Mouse (Mus musculus) gastrocnemius, postnatal 14 days (tissue): ENCODE data around the gene Zfp764. TPM values are rescaled to one million over a fixed set of nuclear protein-coding genes. Genes with fewer than 3 reads are reported as not detected.
A peak's percentile ranks its signal among the peaks of the same experiment; 100 is the strongest.
"Not testable (repeated sequence)": the region's sequence is repeated elsewhere in the genome, so short reads cannot be mapped to it uniquely, and the experiment has no call there.

Experiments used
- DNase-seq: peaks from one replicate; pipeline ENCODE4 v3.0.0; 2021; ENCODE audit warnings: mixed read lengths
- intact Hi-C: fragments of 180-260 bp; cut with DNase I; formaldehyde crosslinking; loops from one replicate; pipeline ENCODE4 v1.15.1; 2025; ENCODE audit warnings: low total_unique reads
- long read RNA-seq, 2 experiments: library from polyadenylated mRNA; stranded (forward); transcript quantifications; one replicate each; pipeline ENCODE4 v2.0.0; 2021
- total RNA-seq, 2 experiments: library from RNA; stranded (reverse); gene quantifications; 2 replicates each; pipeline ENCODE4 v1.2.3; 2021

Zfp764 gene
- total RNA-seq, result 1 to 10 TPM; 2.1 to 3.1 TPM
- long read RNA-seq, experiment 1, partial matches to known transcripts, result 0 of 4 reads
- long read RNA-seq, experiment 1, other reads (novel, unspliced or antisense), result 0 of 4 reads
- long read RNA-seq, experiment 2, transcript Zfp764-201 (3 exons, 2,508 nt), result major isoform, 5 of 6 reads
- long read RNA-seq, experiment 2, partial matches to known transcripts, result 0 of 6 reads
- long read RNA-seq, experiment 2, other reads (novel, unspliced or antisense), result 0 of 6 reads

- intact Hi-C loops, result not testable (repeated sequence)
- DNase-seq, result peak; percentile 83
Measured at GRCm38 (mm10) chr7:127406002-127406987, at the start of gene Zfp764. Zfp764 (minus strand) TSS chr7:127406822.

- intact Hi-C loops, result no loop called here
- no peak for DNase-seq
Measured at GRCm38 (mm10) chr7:127454905-127455304, 48.3 kb upstream of the Zfp764 start.

- no peak for DNase-seq
- intact Hi-C loops, result no loop called here
Measured at GRCm38 (mm10) chr7:127453056-127453455, 46.4 kb upstream of the Zfp764 start.

- DNase-seq, result no peak
- intact Hi-C loops, result no loop called here
Measured at GRCm38 (mm10) chr7:127449966-127450365, 43.3 kb upstream of the Zfp764 start.

GRCm38 (mm10) chr7:127448521-127449300 lies 42.1 kb upstream of the Zfp764 start, which contains the start of gene Zfp689:
Zfp689 (minus strand) TSS chr7:127449158.
- intact Hi-C loops, result no loop called here
- DNase-seq, result peak; percentile 90

GRCm38 (mm10) chr7:127443976-127444375 lies 37.4 kb upstream of the Zfp764 start:
- intact Hi-C loops, result no loop called here
- DNase-seq, result no peak

- intact Hi-C loops, result no loop called here
- no peak for DNase-seq
Measured at GRCm38 (mm10) chr7:127437724-127438123, 31.1 kb upstream of the Zfp764 start.

- no peak for DNase-seq
- intact Hi-C loops, result no loop called here
Measured at GRCm38 (mm10) chr7:127435206-127435605, 28.6 kb upstream of the Zfp764 start.

- intact Hi-C loops, result no loop called here
- no peak for DNase-seq
Measured at GRCm38 (mm10) chr7:127426354-127426753, 19.7 kb upstream of the Zfp764 start.

- intact Hi-C loops, result no loop called here
Measured at GRCm38 (mm10) chr7:127425911-127426310, 19.3 kb upstream of the Zfp764 start.

GRCm38 (mm10) chr7:127425291-127425690 lies 18.7 kb upstream of the Zfp764 start:
- DNase-seq, result no peak
- intact Hi-C loops, result no loop called here

More at GRCm38 (mm10) chr7:127425911-127426310, 19.3 kb upstream of the Zfp764 start:
- DNase-seq, result no peak

- intact Hi-C loops, result no loop called here
- no peak for DNase-seq
Measured at GRCm38 (mm10) chr7:127422247-127422646, 15.6 kb upstream of the Zfp764 start.

- peak; percentile 96 for DNase-seq
- intact Hi-C loops, result no loop called here
Measured at GRCm38 (mm10) chr7:127421388-127422191, 15.0 kb upstream of the Zfp764 start, which contains the start of gene Zfp688. Zfp688 (minus strand) TSS chr7:127422068.

- intact Hi-C loops, result no loop called here
- DNase-seq, result no peak
Measured at GRCm38 (mm10) chr7:127411418-127411817, 4.8 kb upstream of the Zfp764 start.

- DNase-seq, result not testable (repeated sequence)
Measured at GRCm38 (mm10) chr7:127404101-127404500, 2.5 kb downstream of the Zfp764 start.

GRCm38 (mm10) chr7:127402980-127403379 lies 3.6 kb downstream of the Zfp764 start:
- intact Hi-C loops, result no loop called here
- DNase-seq, result no peak

More at GRCm38 (mm10) chr7:127404101-127404500, 2.5 kb downstream of the Zfp764 start:
- intact Hi-C loops, result not testable (repeated sequence)

- intact Hi-C loops, result no loop called here
Measured at GRCm38 (mm10) chr7:127400355-127400754, 6.3 kb downstream of the Zfp764 start.

GRCm38 (mm10) chr7:127393944-127394333 lies 12.7 kb downstream of the Zfp764 start:
- intact Hi-C loops, result no loop called here
- no peak for DNase-seq

More at GRCm38 (mm10) chr7:127400355-127400754, 6.3 kb downstream of the Zfp764 start:
- DNase-seq, result no peak
